Mouse (Mus musculus): Measurements from ENCODE around the gene Cd164l2. TPM values are rescaled to one million over a fixed set of nuclear protein-coding genes. Genes with fewer than 3 reads are reported as not detected.

Gene Cd164l2
- polyA plus RNA-seq, 1 experiment from 2014 or later, result 0.23 TPM

- ATAC-seq (ENCODE audit: low FRiP score) (no peak), DNase-seq (ENCODE audit: low spot score, missing footprints) (no peak)
- Histone ChIP-seq H3K4me2 (no peak overlapping the region), H3K36me3 (ENCODE audit: control insufficient read depth, insufficient read depth, low read length) (peaks cover 4% of the 10 kb centered on the region; the same call in 1 of the 2 replicates), H3K27ac (ENCODE audit: low read depth, low read length) (no peak overlapping the region), H3K27me3 (ENCODE audit: control insufficient read depth, insufficient read depth, low read length) (no peaks in the 10 kb centered on the region), H3K9me3 (ENCODE audit: control insufficient read depth, low read length) (no peaks in the 10 kb centered on the region), H3K4me3 (ENCODE audit: low read depth, low read length) (no peak overlapping the region), H3K4me1 (ENCODE audit: control insufficient read depth, insufficient read depth, low read length) (peaks cover 45% of the 10 kb centered on the region), H3K9ac (ENCODE audit: low read length) (no peak overlapping the region)
- 68% methylated on average over 6 of the region's 6 CpGs for WGBS
Measured at GRCm38 (mm10) chr4:133199743-133200142, 12.2 kb upstream of the Cd164l2 start.

GRCm38 (mm10) chr4:133200343-133200742 is 11.6 kb upstream of the Cd164l2 start:
- H3K36me3 ChIP-seq (ENCODE audit: control insufficient read depth, insufficient read depth, low read length), result peaks cover 4% of the 10 kb centered on the region; the same call in 1 of the 2 replicates
- H3K4me3 ChIP-seq (ENCODE audit: low read depth, low read length), result no peak overlapping the region
- no peak for ATAC-seq (ENCODE audit: low FRiP score)
- peaks cover 47% of the 10 kb centered on the region for H3K4me1 ChIP-seq (ENCODE audit: control insufficient read depth, insufficient read depth, low read length)
- DNase-seq (ENCODE audit: low spot score, missing footprints), result no peak
- H3K9ac ChIP-seq (ENCODE audit: low read length), result no peak overlapping the region
- H3K27me3 ChIP-seq (ENCODE audit: control insufficient read depth, insufficient read depth, low read length), result no peaks in the 10 kb centered on the region
- 49% methylated on average over 21 of the region's 21 CpGs for WGBS
- H3K4me2 ChIP-seq, result no peak overlapping the region
- no peak overlapping the region for H3K27ac ChIP-seq (ENCODE audit: low read depth, low read length)
- H3K9me3 ChIP-seq (ENCODE audit: control insufficient read depth, low read length), result no peaks in the 10 kb centered on the region

- ATAC-seq (ENCODE audit: low FRiP score) (no peak), DNase-seq (ENCODE audit: low spot score, missing footprints) (no peak)
- Histone ChIP-seq H3K36me3 (ENCODE audit: control insufficient read depth, insufficient read depth, low read length) (peaks cover 3% of the 10 kb centered on the region; the same call in 1 of the 2 replicates), H3K9me3 (ENCODE audit: control insufficient read depth, low read length) (no peaks in the 10 kb centered on the region), H3K4me3 (ENCODE audit: low read depth, low read length) (no peak overlapping the region), H3K4me1 (ENCODE audit: control insufficient read depth, insufficient read depth, low read length) (peaks cover 46% of the 10 kb centered on the region), H3K27me3 (ENCODE audit: control insufficient read depth, insufficient read depth, low read length) (no peaks in the 10 kb centered on the region), H3K4me2 (no peak overlapping the region), H3K9ac (ENCODE audit: low read length) (no peak overlapping the region), H3K27ac (ENCODE audit: low read depth, low read length) (no peak overlapping the region)
- 77% methylated on average over 8 of the region's 8 CpGs for WGBS
Measured at GRCm38 (mm10) chr4:133201006-133201771, 10.7 kb upstream of the Cd164l2 start.

- H3K4me2 ChIP-seq, result no peak overlapping the region
- no peak overlapping the region for H3K27ac ChIP-seq (ENCODE audit: low read depth, low read length)
- H3K36me3 ChIP-seq (ENCODE audit: control insufficient read depth, insufficient read depth, low read length), result no peaks in the 10 kb centered on the region
- H3K4me3 ChIP-seq (ENCODE audit: low read depth, low read length), result no peak overlapping the region
- peaks cover 36% of the 10 kb centered on the region for H3K4me1 ChIP-seq (ENCODE audit: control insufficient read depth, insufficient read depth, low read length)
- H3K27me3 ChIP-seq (ENCODE audit: control insufficient read depth, insufficient read depth, low read length), result no peaks in the 10 kb centered on the region
- no peak overlapping the region for H3K9ac ChIP-seq (ENCODE audit: low read length)
- 88% methylated on average over 3 of the region's 3 CpGs for WGBS
- no peaks in the 10 kb centered on the region for H3K9me3 ChIP-seq (ENCODE audit: control insufficient read depth, low read length)
- DNase-seq (ENCODE audit: low spot score, missing footprints) (no peak), ATAC-seq (ENCODE audit: low FRiP score) (no peak)
Measured at GRCm38 (mm10) chr4:133202254-133202653, 9.7 kb upstream of the Cd164l2 start.

GRCm38 (mm10) chr4:133203591-133203990 is 8.3 kb upstream of the Cd164l2 start:
- H3K9ac ChIP-seq (ENCODE audit: low read length), result no peak overlapping the region
- no peak overlapping the region for H3K4me2 ChIP-seq
- peaks cover 22% of the 10 kb centered on the region for H3K4me1 ChIP-seq (ENCODE audit: control insufficient read depth, insufficient read depth, low read length)
- no peaks in the 10 kb centered on the region for H3K9me3 ChIP-seq (ENCODE audit: control insufficient read depth, low read length)
- H3K27me3 ChIP-seq (ENCODE audit: control insufficient read depth, insufficient read depth, low read length), result no peaks in the 10 kb centered on the region
- WGBS, result 68% methylated on average over 3 of the region's 3 CpGs
- DNase-seq (ENCODE audit: low spot score, missing footprints) (no peak), ATAC-seq (ENCODE audit: low FRiP score) (no peak)
- H3K27ac ChIP-seq (ENCODE audit: low read depth, low read length), result no peak overlapping the region
- H3K4me3 ChIP-seq (ENCODE audit: low read depth, low read length), result no peak overlapping the region
- H3K36me3 ChIP-seq (ENCODE audit: control insufficient read depth, insufficient read depth, low read length), result no peaks in the 10 kb centered on the region

GRCm38 (mm10) chr4:133204379-133204778 is 7.6 kb upstream of the Cd164l2 start:
- ATAC-seq (ENCODE audit: low FRiP score), result no peak
- no peak overlapping the region for H3K9ac ChIP-seq (ENCODE audit: low read length)

GRCm38 (mm10) chr4:133209366-133209765 is 2.6 kb upstream of the Cd164l2 start:
- H3K27ac ChIP-seq (ENCODE audit: low read depth, low read length), result no peak overlapping the region
- H3K9ac ChIP-seq (ENCODE audit: low read length), result no peak overlapping the region
- H3K4me1 ChIP-seq (ENCODE audit: control insufficient read depth, insufficient read depth, low read length), result peaks cover 15% of the 10 kb centered on the region
- no peak overlapping the region for H3K4me3 ChIP-seq (ENCODE audit: low read depth, low read length)
- 0 out of 2 replicates have a peak, but pooled peaks have one; percentile 39 for ATAC-seq (ENCODE audit: low FRiP score)
- no peaks in the 10 kb centered on the region for H3K36me3 ChIP-seq (ENCODE audit: control insufficient read depth, insufficient read depth, low read length)
- H3K9me3 ChIP-seq (ENCODE audit: control insufficient read depth, low read length), result no peaks in the 10 kb centered on the region
- WGBS, result 6% methylated on average over 11 of the region's 11 CpGs
- no peak overlapping the region for H3K4me2 ChIP-seq
- H3K27me3 ChIP-seq (ENCODE audit: control insufficient read depth, insufficient read depth, low read length), result peaks cover 36% of the 10 kb centered on the region
- peak; percentile 95 for DNase-seq (ENCODE audit: low spot score, missing footprints)

More at GRCm38 (mm10) chr4:133204379-133204778, 7.6 kb upstream of the Cd164l2 start:
- DNase-seq (ENCODE audit: low spot score, missing footprints), result no peak
- H3K27ac ChIP-seq (ENCODE audit: low read depth, low read length), result peak overlapping the region; percentile 13; the same call in 1 of the 2 replicates
- no peak overlapping the region for H3K4me3 ChIP-seq (ENCODE audit: low read depth, low read length)
- H3K27me3 ChIP-seq (ENCODE audit: control insufficient read depth, insufficient read depth, low read length), result no peaks in the 10 kb centered on the region
- 62% methylated on average over 7 of the region's 7 CpGs for WGBS
- no peaks in the 10 kb centered on the region for H3K9me3 ChIP-seq (ENCODE audit: control insufficient read depth, low read length)
- peaks cover 17% of the 10 kb centered on the region for H3K4me1 ChIP-seq (ENCODE audit: control insufficient read depth, insufficient read depth, low read length)
- no peak overlapping the region for H3K4me2 ChIP-seq
- H3K36me3 ChIP-seq (ENCODE audit: control insufficient read depth, insufficient read depth, low read length), result no peaks in the 10 kb centered on the region

GRCm38 (mm10) chr4:133210023-133210787 is 1.7 kb upstream of the Cd164l2 start:
- Histone ChIP-seq H3K4me1 (ENCODE audit: control insufficient read depth, insufficient read depth, low read length) (peaks cover 12% of the 10 kb centered on the region), H3K4me3 (ENCODE audit: low read depth, low read length) (no peak overlapping the region), H3K9ac (ENCODE audit: low read length) (no peak overlapping the region), H3K36me3 (ENCODE audit: control insufficient read depth, insufficient read depth, low read length) (no peaks in the 10 kb centered on the region), H3K27me3 (ENCODE audit: control insufficient read depth, insufficient read depth, low read length) (peaks cover 38% of the 10 kb centered on the region), H3K4me2 (no peak overlapping the region), H3K9me3 (ENCODE audit: control insufficient read depth, low read length) (no peaks in the 10 kb centered on the region), H3K27ac (ENCODE audit: low read depth, low read length) (no peak overlapping the region)
- ATAC-seq (ENCODE audit: low FRiP score) (no peak), DNase-seq (ENCODE audit: low spot score, missing footprints) (no peak)
- 91% methylated on average over 24 of the region's 24 CpGs for WGBS

- peaks cover 38% of the 10 kb centered on the region for H3K27me3 ChIP-seq (ENCODE audit: control insufficient read depth, insufficient read depth, low read length)
- ATAC-seq (ENCODE audit: low FRiP score), result no peak
Measured at GRCm38 (mm10) chr4:133210788-133211390, 1.0 kb upstream of the Cd164l2 start.

More at GRCm38 (mm10) chr4:133210788-133211390, 1.0 kb upstream of the Cd164l2 start:
- no peak overlapping the region for H3K9ac ChIP-seq (ENCODE audit: low read length)
- H3K36me3 ChIP-seq (ENCODE audit: control insufficient read depth, insufficient read depth, low read length), result no peaks in the 10 kb centered on the region
- no peak for DNase-seq (ENCODE audit: low spot score, missing footprints)
- 92% methylated on average over 19 of the region's 19 CpGs for WGBS
- H3K9me3 ChIP-seq (ENCODE audit: control insufficient read depth, low read length), result no peaks in the 10 kb centered on the region
- peaks cover 12% of the 10 kb centered on the region for H3K4me1 ChIP-seq (ENCODE audit: control insufficient read depth, insufficient read depth, low read length)
- H3K4me3 ChIP-seq (ENCODE audit: low read depth, low read length), result no peak overlapping the region
- no peak overlapping the region for H3K4me2 ChIP-seq
- H3K27ac ChIP-seq (ENCODE audit: low read depth, low read length), result no peak overlapping the region

Measured in midbrain, embryonic 11.5 days (tissue).